Mouse (Mus musculus) stomach, embryonic 14.5 days (tissue): Measurements from ENCODE around the gene Epha2. TPM values are rescaled to one million over a fixed set of nuclear protein-coding genes. Genes with fewer than 3 reads are reported as not detected.

Experiments
- ATAC-seq: fragments of 200-750 bp; cut with Nextera tagmentation; 2 replicates; pipeline ENCODE4 v1.8.0; 2017; ENCODE audit warnings: low read depth, moderate TSS enrichment; ENCODE audit not compliant: insufficient number of reproducible peaks, insufficient read depth, low FRiP score
- H3K27ac ChIP-seq: fragments of 300-500 bp; sonication (generic); 2 replicates; pipeline ENCODE4 v1.5.1; 2014; ENCODE audit warnings: mild to moderate bottlenecking, low read length, moderate library complexity, mixed read lengths
- H3K27me3 ChIP-seq: fragments of 300-500 bp; sonication (generic); 2 replicates; pipeline ENCODE4 v1.6.1; 2014; ENCODE audit warnings: low read length, control low read depth, mixed read lengths; ENCODE audit not compliant: control insufficient read depth, insufficient read depth
- H3K36me3 ChIP-seq: fragments of 300-500 bp; sonication (generic); 2 replicates; pipeline ENCODE4 v1.6.1; 2014; ENCODE audit warnings: mild to moderate bottlenecking, control low read depth, low read length, moderate library complexity, mixed read lengths; ENCODE audit not compliant: control insufficient read depth, insufficient read depth
- H3K4me1 ChIP-seq: fragments of 300-500 bp; sonication (generic); 2 replicates; pipeline ENCODE4 v1.6.1; 2014; ENCODE audit warnings: low read length, control low read depth, mixed read lengths; ENCODE audit not compliant: control insufficient read depth, insufficient read depth
- H3K4me2 ChIP-seq: fragments of 300-500 bp; sonication (generic); replicated peaks from 2 replicates; pipeline ENCODE4 v1.6.1; 2014; ENCODE audit warnings: low read depth, low read length, control low read depth
- H3K4me3 ChIP-seq: fragments of 300-500 bp; sonication (generic); 2 replicates; pipeline ENCODE4 v1.5.1; 2014; ENCODE audit warnings: low read depth, low read length, control low read depth
- H3K9ac ChIP-seq: fragments of 300-500 bp; sonication (generic); replicated peaks from 2 replicates; pipeline ENCODE4 v1.6.1; 2014; ENCODE audit warnings: low read depth, mild to moderate bottlenecking, control low read depth, low read length, moderate library complexity, mixed read lengths
- H3K9me3 ChIP-seq: fragments of 300-500 bp; sonication (generic); 2 replicates; pipeline ENCODE4 v1.6.1; 2016; ENCODE audit warnings: low read depth, low read length, control low read depth; ENCODE audit not compliant: control insufficient read depth
- WGBS: fragments of 180-500 bp; shearing (Covaris S2); extraction: QIAGEN DNeasy Blood & Tissue Kit; methylation state at CpG from one replicate; pipeline ENCODE4 v1.1.7; 2014; 5-methylcytosine and 5-hydroxymethylcytosine counted together
- polyA plus RNA-seq: library from polyadenylated mRNA; unstranded; fragments of >200 nt; fragmentation: Nextera tagmentation; extraction: Ambion mirVana; gene quantifications from 2 replicates; pipeline ENCODE4 v1.2.1, GENCODE M21; 2014

The Epha2 gene
- polyA plus RNA-seq, 1 experiment from 2014 or later: 2.8 TPM

- 41% methylated on average over 23 of the region's 23 CpGs for WGBS
- no peak overlapping the region for H3K4me2 ChIP-seq
These were observed 26.3 kb upstream of the Epha2 start for GRCm38 (mm10) chr4:141274485-141275341.

GRCm38 (mm10) chr4:141277157-141277556, 23.9 kb upstream of the Epha2 start:
- no peak for ATAC-seq
- no peak overlapping the region for H3K4me3 ChIP-seq
- H3K9me3 ChIP-seq: no peaks in the 10 kb centered on the region
- H3K27ac ChIP-seq: no peak overlapping the region
- H3K36me3 ChIP-seq: no peaks in the 10 kb centered on the region
- H3K4me2 ChIP-seq: no peak overlapping the region
- no peaks in the 10 kb centered on the region for H3K27me3 ChIP-seq
- WGBS: 85% methylated on average over 8 of the region's 8 CpGs
- peaks cover 36% of the 10 kb centered on the region for H3K4me1 ChIP-seq
- no peak overlapping the region for H3K9ac ChIP-seq

More at GRCm38 (mm10) chr4:141274485-141275341, 26.3 kb upstream of the Epha2 start:
- ATAC-seq: no peak
- Histone ChIP-seq H3K4me1 (peaks cover 24% of the 10 kb centered on the region), H3K4me3 (no peak overlapping the region), H3K36me3 (no peaks in the 10 kb centered on the region), H3K27ac (no peak overlapping the region), H3K27me3 (no peaks in the 10 kb centered on the region), H3K9ac (no peak overlapping the region), H3K9me3 (no peaks in the 10 kb centered on the region)

- H3K27me3 ChIP-seq: no peaks in the 10 kb centered on the region
- no peaks in the 10 kb centered on the region for H3K9me3 ChIP-seq
- no peak overlapping the region for H3K9ac ChIP-seq
- no peak overlapping the region for H3K4me3 ChIP-seq
- peak; percentile 65 for ATAC-seq
- H3K27ac ChIP-seq: peak overlapping the region; percentile 84
- H3K36me3 ChIP-seq: no peaks in the 10 kb centered on the region
- WGBS: 20% methylated on average over 7 of the region's 7 CpGs
- H3K4me2 ChIP-seq: 0 out of 2 replicates have a peak overlapping the region, but pooled peaks have one; percentile 1
- peaks cover 37% of the 10 kb centered on the region for H3K4me1 ChIP-seq
These were observed 22.9 kb upstream of the Epha2 start for GRCm38 (mm10) chr4:141278154-141278553.

GRCm38 (mm10) chr4:141279327-141279726, 21.7 kb upstream of the Epha2 start:
- no peak for ATAC-seq
- Histone ChIP-seq H3K36me3 (no peaks in the 10 kb centered on the region), H3K27ac (peak overlapping the region; percentile 48; the same call in 1 of the 2 replicates), H3K27me3 (no peaks in the 10 kb centered on the region), H3K9me3 (no peaks in the 10 kb centered on the region), H3K4me2 (no peak overlapping the region), H3K4me3 (no peak overlapping the region), H3K9ac (no peak overlapping the region), H3K4me1 (peaks cover 32% of the 10 kb centered on the region)
- 63% methylated on average over 15 of the region's 15 CpGs for WGBS

GRCm38 (mm10) chr4:141279783-141280182, 21.3 kb upstream of the Epha2 start:
- Histone ChIP-seq H3K36me3 (no peaks in the 10 kb centered on the region), H3K27me3 (no peaks in the 10 kb centered on the region), H3K27ac (no peak overlapping the region), H3K4me1 (peaks cover 30% of the 10 kb centered on the region), H3K4me3 (no peak overlapping the region), H3K4me2 (no peak overlapping the region), H3K9ac (no peak overlapping the region), H3K9me3 (no peaks in the 10 kb centered on the region)
- 95% methylated on average over 6 of the region's 6 CpGs for WGBS
- ATAC-seq: no peak

GRCm38 (mm10) chr4:141280471-141280870, 20.6 kb upstream of the Epha2 start:
- WGBS: 86% methylated on average over 1 of the region's 1 CpGs
- Histone ChIP-seq H3K27me3 (no peaks in the 10 kb centered on the region), H3K9me3 (no peaks in the 10 kb centered on the region), H3K9ac (no peak overlapping the region), H3K4me2 (no peak overlapping the region), H3K36me3 (no peaks in the 10 kb centered on the region), H3K4me3 (no peak overlapping the region), H3K4me1 (peaks cover 31% of the 10 kb centered on the region), H3K27ac (no peak overlapping the region)
- no peak for ATAC-seq

- Histone ChIP-seq H3K27ac (no peak overlapping the region), H3K4me2 (no peak overlapping the region)
These were observed 19.9 kb upstream of the Epha2 start for GRCm38 (mm10) chr4:141281153-141281552.

GRCm38 (mm10) chr4:141281578-141281977, 19.5 kb upstream of the Epha2 start:
- peaks cover 31% of the 10 kb centered on the region for H3K4me1 ChIP-seq
- H3K9me3 ChIP-seq: no peaks in the 10 kb centered on the region
- no peak overlapping the region for H3K4me2 ChIP-seq
- no peaks in the 10 kb centered on the region for H3K27me3 ChIP-seq
- H3K27ac ChIP-seq: no peak overlapping the region
- no peaks in the 10 kb centered on the region for H3K36me3 ChIP-seq
- 26% methylated on average over 1 of the region's 1 CpGs for WGBS
- no peak; the same call in 1 of the 2 replicates for ATAC-seq
- no peak overlapping the region for H3K9ac ChIP-seq
- no peak overlapping the region for H3K4me3 ChIP-seq

More at GRCm38 (mm10) chr4:141281153-141281552, 19.9 kb upstream of the Epha2 start:
- peaks cover 31% of the 10 kb centered on the region for H3K4me1 ChIP-seq
- 28% methylated on average over 6 of the region's 6 CpGs for WGBS
- H3K36me3 ChIP-seq: no peaks in the 10 kb centered on the region
- no peaks in the 10 kb centered on the region for H3K27me3 ChIP-seq
- H3K4me3 ChIP-seq: no peak overlapping the region
- no peaks in the 10 kb centered on the region for H3K9me3 ChIP-seq
- H3K9ac ChIP-seq: no peak overlapping the region
- peak; percentile 23; the same call in 1 of the 2 replicates for ATAC-seq
